Mouse (Mus musculus): Measurements from ENCODE around the gene Adamtsl2.

Adamtsl2 gene

GRCm38 (mm10) chr2:27075485-27075884 is 3.7 kb upstream of the Adamtsl2 start:
- peak; percentile 75 for DNase-seq (ENCODE audit: low spot score)

- peak; percentile 66 for DNase-seq (ENCODE audit: low spot score)
Measured at GRCm38 (mm10) chr2:27077655-27078244, 1.4 kb upstream of the Adamtsl2 start.

- no peak for DNase-seq (ENCODE audit: low spot score)
Measured at GRCm38 (mm10) chr2:27078312-27078711, 867 bp upstream of the Adamtsl2 start.

GRCm38 (mm10) chr2:27079649-27080048 is 470 bp downstream of the Adamtsl2 start:
- peak; percentile 43 for DNase-seq (ENCODE audit: low spot score)

GRCm38 (mm10) chr2:27083761-27084475 is 4.7 kb downstream of the Adamtsl2 start:
- DNase-seq (ENCODE audit: low spot score), result no peak

- no peak for DNase-seq (ENCODE audit: low spot score)
Measured at GRCm38 (mm10) chr2:27084963-27085362, 5.8 kb downstream of the Adamtsl2 start.

- DNase-seq (ENCODE audit: low spot score), result no peak
Measured at GRCm38 (mm10) chr2:27085801-27086200, 6.6 kb downstream of the Adamtsl2 start.

- no peak for DNase-seq (ENCODE audit: low spot score)
Measured at GRCm38 (mm10) chr2:27086483-27087010, 7.4 kb downstream of the Adamtsl2 start.

- no peak for DNase-seq (ENCODE audit: low spot score)
Measured at GRCm38 (mm10) chr2:27087581-27087980, 8.4 kb downstream of the Adamtsl2 start.

GRCm38 (mm10) chr2:27088071-27088644 is 9.0 kb downstream of the Adamtsl2 start:
- DNase-seq (ENCODE audit: low spot score), result no peak

GRCm38 (mm10) chr2:27088700-27089099 is 9.5 kb downstream of the Adamtsl2 start:
- DNase-seq (ENCODE audit: low spot score), result no peak

- DNase-seq (ENCODE audit: low spot score), result no peak
Measured at GRCm38 (mm10) chr2:27089238-27089637, 10.1 kb downstream of the Adamtsl2 start.

- DNase-seq (ENCODE audit: low spot score), result no peak
Measured at GRCm38 (mm10) chr2:27095178-27095577, 16.0 kb downstream of the Adamtsl2 start.

GRCm38 (mm10) chr2:27096341-27096981 is 17.3 kb downstream of the Adamtsl2 start:
- DNase-seq (ENCODE audit: low spot score), result no peak

GRCm38 (mm10) chr2:27097241-27097656 is 18.1 kb downstream of the Adamtsl2 start:
- DNase-seq (ENCODE audit: low spot score), result no peak

GRCm38 (mm10) chr2:27097776-27098175 is 18.6 kb downstream of the Adamtsl2 start:
- peak; percentile 50 for DNase-seq (ENCODE audit: low spot score)

GRCm38 (mm10) chr2:27103554-27103953 is 24.4 kb downstream of the Adamtsl2 start:
- no peak for DNase-seq (ENCODE audit: low spot score)

GRCm38 (mm10) chr2:27106816-27107215 is 27.6 kb downstream of the Adamtsl2 start:
- peak; percentile 69 for DNase-seq (ENCODE audit: low spot score)

- no peak for DNase-seq (ENCODE audit: low spot score)
Measured at GRCm38 (mm10) chr2:27108144-27108543, 29.0 kb downstream of the Adamtsl2 start.

GRCm38 (mm10) chr2:27109052-27109451 is 29.9 kb downstream of the Adamtsl2 start:
- no peak for DNase-seq (ENCODE audit: low spot score)

- DNase-seq (ENCODE audit: low spot score), result no peak
Measured at GRCm38 (mm10) chr2:27112585-27112984, 33.4 kb downstream of the Adamtsl2 start.

GRCm38 (mm10) chr2:27114169-27114568 is 35.0 kb downstream of the Adamtsl2 start:
- DNase-seq (ENCODE audit: low spot score), result no peak

GRCm38 (mm10) chr2:27118452-27118851 is 39.3 kb downstream of the Adamtsl2 start:
- no peak for DNase-seq (ENCODE audit: low spot score)
